Mouse (Mus musculus) heart, embryonic 11.5 days (tissue): Measurements from ENCODE around the gene Mier1. TPM values are rescaled to one million over a fixed set of nuclear protein-coding genes. Genes with fewer than 3 reads are reported as not detected.

Source experiments
- ATAC-seq: fragments of 200-750 bp; cut with Nextera tagmentation; replicated peaks from 2 replicates; pipeline ENCODE4 v1.8.0; 2017; ENCODE audit warnings: moderate library complexity; ENCODE audit not compliant: insufficient number of reproducible peaks, low FRiP score, low TSS enrichment
- H3K27ac ChIP-seq: fragments of 300-500 bp; sonication (generic); 2 replicates; pipeline ENCODE4 v1.5.1; 2014; ENCODE audit warnings: mild to moderate bottlenecking, low read depth, low read length
- H3K27me3 ChIP-seq: fragments of 300-500 bp; sonication (generic); 2 replicates; pipeline ENCODE4 v1.6.1; 2014; ENCODE audit warnings: mild to moderate bottlenecking, low read length, mixed read lengths; ENCODE audit not compliant: control insufficient read depth, insufficient read depth
- H3K36me3 ChIP-seq: fragments of 300-500 bp; sonication (generic); 2 replicates; pipeline ENCODE4 v1.6.1; 2014; ENCODE audit warnings: mild to moderate bottlenecking, low read length, moderate library complexity, mixed read lengths; ENCODE audit not compliant: control insufficient read depth, insufficient read depth
- H3K4me1 ChIP-seq: fragments of 300-500 bp; sonication (generic); 2 replicates; pipeline ENCODE4 v1.6.1; 2014; ENCODE audit warnings: low read length; ENCODE audit not compliant: control insufficient read depth, insufficient read depth
- H3K4me2 ChIP-seq: fragments of 300-500 bp; sonication (generic); 2 replicates; pipeline ENCODE4 v1.6.1; 2014; ENCODE audit warnings: mild to moderate bottlenecking, moderate library complexity
- H3K4me3 ChIP-seq: fragments of 300-500 bp; sonication (generic); 2 replicates; pipeline ENCODE4 v1.5.1; 2014; ENCODE audit warnings: low read depth, low read length
- H3K9ac ChIP-seq: fragments of 300-500 bp; sonication (generic); 2 replicates; pipeline ENCODE4 v1.6.1; 2014; ENCODE audit warnings: mild to moderate bottlenecking, low read depth, low read length, moderate library complexity
- H3K9me3 ChIP-seq: fragments of 300-500 bp; sonication (generic); replicated peaks from 2 replicates; pipeline ENCODE4 v1.6.1; 2016; ENCODE audit warnings: low read length; ENCODE audit not compliant: control insufficient read depth
- WGBS: fragments of 180-500 bp; shearing (Covaris S2); extraction: QIAGEN DNeasy Blood & Tissue Kit; methylation state at CpG from one replicate; pipeline ENCODE4 v1.1.7; 2014; ENCODE audit not compliant: insufficient replicate concordance; 5-methylcytosine and 5-hydroxymethylcytosine counted together
- polyA plus RNA-seq: library from polyadenylated mRNA; unstranded; fragments of >200 nt; fragmentation: Nextera tagmentation; extraction: Ambion mirVana; gene quantifications from 2 replicates; pipeline ENCODE4 v1.2.1, GENCODE M21; 2014

Gene Mier1
- 29.6 and 37.2 TPM in 2 replicates for polyA plus RNA-seq

DNA sequence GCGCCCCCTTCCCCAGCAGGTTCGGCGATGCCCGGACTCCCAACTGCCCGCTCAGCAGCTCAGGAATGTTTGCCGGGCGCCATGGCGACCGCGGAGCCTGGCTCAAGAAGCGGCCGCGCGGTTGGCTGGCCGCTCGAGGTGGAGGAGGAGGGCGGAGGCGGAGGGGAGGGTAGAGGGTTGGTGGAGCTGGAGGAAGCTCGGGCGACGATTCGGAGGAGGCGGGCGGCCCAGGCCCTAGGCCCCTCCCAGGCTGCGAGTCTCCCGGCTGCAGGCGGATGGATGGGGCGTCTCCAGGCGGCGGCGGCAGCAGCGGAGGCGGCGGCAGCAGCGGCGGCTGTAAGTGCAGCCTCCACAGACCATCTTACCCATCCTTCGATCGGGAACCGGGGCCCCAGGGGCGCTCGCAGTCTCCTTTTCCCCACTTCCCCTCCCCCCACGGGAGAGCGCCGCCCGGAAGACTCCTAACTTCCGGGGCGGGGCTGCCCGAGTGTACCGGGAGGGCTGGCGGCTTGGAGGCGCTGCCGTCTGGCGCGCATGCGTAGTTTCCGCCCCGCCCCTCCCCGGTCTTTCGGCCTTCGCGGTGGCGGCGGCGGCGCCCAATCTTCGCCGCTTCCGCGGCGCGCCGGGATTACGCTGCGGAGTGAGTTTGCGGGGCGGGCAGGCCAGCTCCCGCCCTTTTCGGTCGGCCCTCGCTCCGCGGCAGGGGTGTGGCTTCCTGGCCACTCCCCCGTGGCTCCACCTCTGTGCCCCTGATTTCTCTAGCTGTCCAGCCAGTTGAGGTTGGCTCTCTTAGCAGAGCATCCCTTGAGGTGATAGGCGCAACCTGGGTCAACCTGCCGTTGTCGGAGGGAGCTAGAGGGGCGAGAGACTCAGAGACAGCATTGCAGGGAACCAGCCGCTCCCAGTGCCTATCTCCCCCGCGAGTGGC lies at the start of gene Mier1, which contains the start of gene Wdr78:
Gene Mier1, plus strand, starts transcription at position 207 of the 928 bp plus-strand sequence.
Gene Wdr78, minus strand, starts transcription at position 372 of the 928 bp plus-strand sequence.
- H3K27ac ChIP-seq = peak within 1 kb of the TSS; percentile 99
- H3K9me3 ChIP-seq = no peaks in the 10 kb centered on the region
- H3K36me3 ChIP-seq = no peaks in the 10 kb centered on the region
- H3K4me2 ChIP-seq = peak within 1 kb of the TSS; percentile 82
- ATAC-seq = peak; percentile 99
- H3K9ac ChIP-seq = peak within 1 kb of the TSS; percentile 96
- H3K4me1 ChIP-seq = peaks cover 11% of the 10 kb centered on the region
- no peaks in the 10 kb centered on the region for H3K27me3 ChIP-seq
- WGBS = under 1% methylated on average over 80 of the region's 90 CpGs
- H3K4me3 ChIP-seq = peak within 1 kb of the TSS; percentile 87

DNA sequence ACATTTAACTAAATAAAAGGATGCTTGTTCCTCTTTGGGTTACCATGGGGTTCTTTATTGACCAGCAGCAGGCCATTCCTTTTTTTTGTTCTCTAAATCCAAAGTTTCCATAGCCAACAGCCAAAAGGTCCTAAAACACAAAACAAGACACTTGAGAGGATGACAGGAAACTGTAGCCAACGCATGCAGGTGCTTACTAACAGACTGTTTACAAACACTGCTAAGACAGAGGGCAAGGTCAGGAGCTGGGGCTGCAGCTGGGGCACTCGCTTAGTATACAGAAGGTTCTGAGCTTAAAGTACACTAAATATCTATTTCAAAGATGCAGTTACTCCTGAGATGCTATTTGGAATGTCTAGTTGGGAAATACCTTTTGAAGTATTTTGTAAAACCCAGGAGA lies 49.8 kb upstream of the Mier1 start:
- no peak overlapping the region for H3K27ac ChIP-seq
- WGBS = 75% methylated on average over 2 of the region's 2 CpGs
- H3K9me3 ChIP-seq = no peaks in the 10 kb centered on the region
- ATAC-seq = no peak
- H3K36me3 ChIP-seq = no peaks in the 10 kb centered on the region
- H3K4me1 ChIP-seq = no peaks in the 10 kb centered on the region
- H3K4me2 ChIP-seq = no peak overlapping the region
- H3K4me3 ChIP-seq = no peak overlapping the region
- no peaks in the 10 kb centered on the region for H3K27me3 ChIP-seq
- no peak overlapping the region for H3K9ac ChIP-seq

DNA sequence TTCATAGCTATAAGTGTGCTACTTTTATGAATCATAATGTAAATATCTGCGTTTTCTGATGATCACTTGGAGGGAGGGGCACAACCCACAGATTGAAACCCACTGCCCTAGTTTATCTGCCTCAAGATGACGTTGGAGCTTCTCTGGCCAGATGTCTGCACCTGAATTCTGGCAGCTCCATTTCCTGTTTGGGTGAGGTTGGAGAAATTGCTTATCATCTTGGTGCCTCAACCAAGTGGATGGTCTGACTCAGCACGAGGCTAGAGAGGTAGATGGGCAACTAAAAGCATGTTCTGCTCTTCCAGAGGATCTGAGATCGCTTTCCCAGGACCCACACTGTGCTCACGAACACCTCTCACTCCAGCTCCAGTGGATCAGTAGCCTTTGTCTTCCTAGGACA lies 49.2 kb upstream of the Mier1 start:
- Histone ChIP-seq H3K4me1 (no peaks in the 10 kb centered on the region), H3K9me3 (no peaks in the 10 kb centered on the region), H3K4me2 (no peak overlapping the region), H3K27me3 (no peaks in the 10 kb centered on the region), H3K27ac (no peak overlapping the region), H3K4me3 (no peak overlapping the region), H3K36me3 (no peaks in the 10 kb centered on the region), H3K9ac (no peak overlapping the region)
- 59% methylated on average over 5 of the region's 5 CpGs for WGBS
- ATAC-seq = no peak

DNA sequence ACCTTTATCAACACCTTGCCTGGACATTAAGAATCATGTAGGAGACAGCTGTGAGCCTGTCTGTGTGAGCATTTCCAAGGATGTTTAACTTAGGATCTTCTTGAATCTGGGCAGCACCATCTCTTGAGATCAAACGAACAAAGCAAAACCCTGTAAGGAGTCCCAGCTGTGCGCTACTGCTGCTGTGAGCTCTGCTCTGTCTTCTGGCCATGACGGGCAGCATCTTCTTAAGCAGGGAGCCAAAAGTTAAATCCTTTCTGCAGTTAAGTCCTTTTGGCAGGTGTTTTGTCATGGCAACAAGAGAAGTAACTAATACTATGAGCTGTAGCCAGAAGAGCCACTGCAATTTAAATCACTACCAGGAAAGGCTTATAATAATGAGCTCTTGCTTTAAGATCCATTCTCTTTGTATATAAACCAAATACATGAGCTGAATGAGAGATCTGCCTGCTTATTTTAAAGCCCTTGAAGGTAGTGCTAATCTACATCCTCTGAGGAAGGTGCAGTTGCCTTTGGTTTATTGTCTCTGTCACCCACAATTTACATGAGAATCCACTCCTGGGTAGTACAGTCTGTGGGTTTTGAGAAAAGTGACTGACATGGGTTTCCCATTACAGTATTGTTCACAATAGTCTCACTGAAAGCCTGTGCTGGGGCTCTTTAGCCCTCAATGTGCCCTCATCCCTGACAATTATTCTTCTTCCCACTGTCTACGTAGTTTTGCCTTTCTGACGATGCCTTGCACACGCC lies 46.1 kb upstream of the Mier1 start:
- Histone ChIP-seq H3K9me3 (no peaks in the 10 kb centered on the region), H3K27me3 (no peaks in the 10 kb centered on the region), H3K27ac (no peak overlapping the region), H3K36me3 (no peaks in the 10 kb centered on the region), H3K4me1 (no peaks in the 10 kb centered on the region), H3K4me3 (no peak overlapping the region), H3K9ac (no peak overlapping the region), H3K4me2 (no peak overlapping the region)
- no peak for ATAC-seq
- 72% methylated on average over 6 of the region's 6 CpGs for WGBS

DNA sequence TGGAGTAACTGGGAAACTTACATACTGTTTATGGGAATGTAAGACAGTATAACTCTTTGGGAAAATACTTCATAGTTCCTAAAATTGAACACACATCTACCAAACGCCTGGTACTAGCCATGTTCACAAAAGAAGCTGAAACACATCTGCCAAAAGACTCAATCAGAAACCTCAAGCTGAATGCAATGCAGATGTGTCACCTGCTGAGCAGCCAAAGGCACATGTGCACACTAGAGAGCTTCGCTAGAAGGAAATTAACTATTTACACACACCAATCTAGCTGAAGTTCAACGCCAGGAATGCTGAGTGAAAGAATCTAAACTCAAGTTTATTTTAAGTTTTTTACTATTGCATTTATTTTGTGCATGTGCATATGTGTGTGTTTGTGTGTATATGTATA lies 43.6 kb upstream of the Mier1 start:
- Histone ChIP-seq H3K9me3 (no peaks in the 10 kb centered on the region), H3K27me3 (no peaks in the 10 kb centered on the region), H3K36me3 (no peaks in the 10 kb centered on the region), H3K9ac (no peak overlapping the region), H3K27ac (no peak overlapping the region), H3K4me3 (no peak overlapping the region), H3K4me2 (no peak overlapping the region), H3K4me1 (no peaks in the 10 kb centered on the region)
- no peak for ATAC-seq
- WGBS = 75% methylated on average over 3 of the region's 3 CpGs

DNA sequence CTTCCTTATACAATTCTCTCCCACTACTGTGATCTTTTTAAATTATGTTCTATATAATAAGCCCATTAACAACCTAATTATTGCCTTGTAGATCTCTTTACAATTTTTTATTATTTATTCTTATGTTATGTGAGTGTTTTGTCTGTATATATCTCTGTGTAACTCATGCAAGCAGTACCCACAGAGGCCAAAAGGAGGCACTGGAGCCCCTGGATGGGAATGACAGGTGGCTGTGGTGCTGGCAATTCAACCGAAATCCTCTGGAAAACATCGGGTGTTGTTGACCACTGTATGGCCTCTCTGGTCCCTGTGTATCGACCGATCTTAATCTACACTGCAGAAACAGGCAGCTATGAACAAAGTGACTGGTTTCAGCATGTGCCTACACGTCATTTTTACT lies 29.0 kb upstream of the Mier1 start:
- Histone ChIP-seq H3K4me3 (no peak overlapping the region), H3K36me3 (no peaks in the 10 kb centered on the region), H3K27me3 (no peaks in the 10 kb centered on the region), H3K9me3 (no peaks in the 10 kb centered on the region), H3K9ac (no peak overlapping the region), H3K4me1 (no peaks in the 10 kb centered on the region), H3K4me2 (no peak overlapping the region), H3K27ac (no peak overlapping the region)
- ATAC-seq = no peak
- 86% methylated on average over 5 of the region's 5 CpGs for WGBS

DNA sequence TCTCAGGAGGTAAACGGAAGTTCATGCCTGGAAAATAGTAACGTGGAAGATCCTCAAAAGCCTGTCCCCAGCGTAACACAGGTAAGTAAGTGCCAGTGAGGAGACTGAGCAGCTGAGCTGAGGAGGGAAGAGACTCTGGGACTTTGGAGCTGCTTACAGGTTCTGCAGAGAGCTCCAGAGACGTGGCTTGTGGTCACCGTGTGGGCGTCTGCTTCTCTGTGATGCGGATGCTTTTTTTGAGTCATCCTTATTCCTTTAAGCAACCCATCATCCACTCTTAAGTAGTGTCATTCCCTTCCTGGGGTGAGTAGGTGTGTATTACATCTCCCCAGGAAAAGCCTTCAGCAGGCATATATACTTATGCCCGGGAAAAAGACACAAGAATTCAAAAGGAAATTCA lies 18.3 kb upstream of the Mier1 start:
- WGBS = 83% methylated on average over 8 of the region's 8 CpGs
- Histone ChIP-seq H3K27ac (no peak overlapping the region), H3K9me3 (no peaks in the 10 kb centered on the region), H3K4me1 (no peaks in the 10 kb centered on the region), H3K4me2 (no peak overlapping the region), H3K9ac (no peak overlapping the region), H3K27me3 (no peaks in the 10 kb centered on the region), H3K4me3 (no peak overlapping the region), H3K36me3 (no peaks in the 10 kb centered on the region)
- no peak for ATAC-seq

DNA sequence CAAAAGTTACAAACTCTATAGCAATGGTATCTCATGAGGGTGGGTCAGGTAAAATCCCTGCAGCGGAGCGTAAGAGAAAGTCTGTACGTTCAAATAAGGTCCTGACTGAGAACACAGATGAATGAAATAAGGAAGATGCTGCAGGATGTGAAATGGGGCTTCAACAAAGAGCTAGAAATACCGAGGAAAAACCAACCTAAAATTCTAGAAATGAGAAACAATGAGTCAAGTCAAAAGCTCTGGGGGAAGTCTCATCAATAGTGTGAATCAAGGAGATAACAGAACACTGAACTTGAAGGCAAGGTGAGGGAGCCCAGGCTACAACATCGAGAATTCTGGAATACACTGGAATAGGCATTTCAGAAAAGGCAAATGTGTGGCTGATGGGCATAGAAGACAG lies 15.7 kb upstream of the Mier1 start:
- ATAC-seq = no peak
- WGBS = 86% methylated on average over 5 of the region's 5 CpGs
- Histone ChIP-seq H3K4me2 (no peak overlapping the region), H3K4me3 (no peak overlapping the region), H3K4me1 (no peaks in the 10 kb centered on the region), H3K9ac (no peak overlapping the region), H3K36me3 (no peaks in the 10 kb centered on the region), H3K27ac (no peak overlapping the region), H3K27me3 (no peaks in the 10 kb centered on the region), H3K9me3 (no peaks in the 10 kb centered on the region)
